ENCODE assay signal across 19 mouse cellular contexts in genomic region chr3:30992161-30992560, GRCm38 (mm10).
"Had no signal": no experiment of that assay in that cellular context is flagged by ENCODE, and none has a peak within 500 bp of the region (broad histone marks: within the 10 kb centered on the region; RNA-seq: fewer than 3 reads in every experiment).

No protein-coding gene starts in this region.

- DNase-seq: kidney, adult 2 months; kidney, postnatal 25 days; left cerebral cortex, postnatal 4 days; lung, adult 2 months; lung, postnatal 14 days; lung, postnatal 4 days; retina, postnatal 1 day; thymus, postnatal 36 days had no signal

- H3K36me3 ChIP-seq: limb, embryonic 12.5 days; limb, embryonic 15.5 days; liver, embryonic 12.5 days; liver, embryonic 15.5 days; midbrain, embryonic 10.5 days; midbrain, embryonic 15.5 days; neural tube, embryonic 13.5 days had no signal

- ATAC-seq: intestine, postnatal 0 days; liver, embryonic 12.5 days; midbrain, embryonic 15.5 days had no signal

- H3K27ac ChIP-seq: kidney, postnatal 0 days; limb, embryonic 12.5 days; limb, embryonic 15.5 days; liver, embryonic 12.5 days; liver, embryonic 15.5 days; midbrain, embryonic 10.5 days; midbrain, embryonic 15.5 days; neural tube, embryonic 13.5 days had no signal

- H3K9ac ChIP-seq: limb, embryonic 12.5 days; limb, embryonic 15.5 days; liver, embryonic 12.5 days; liver, embryonic 15.5 days; midbrain, embryonic 15.5 days; neural tube, embryonic 13.5 days had no signal

- H3K9me3 ChIP-seq: limb, embryonic 12.5 days; limb, embryonic 15.5 days; liver, embryonic 12.5 days; liver, embryonic 15.5 days; midbrain, embryonic 10.5 days; midbrain, embryonic 15.5 days; neural tube, embryonic 13.5 days had no signal

- H3K4me3 ChIP-seq: limb, embryonic 12.5 days; limb, embryonic 15.5 days; liver, embryonic 12.5 days; liver, embryonic 15.5 days; megakaryocyte, embryonic 14.5 days; midbrain, embryonic 10.5 days; midbrain, embryonic 15.5 days; myocyte; neural tube, embryonic 13.5 days had no signal

- H3K27me3 ChIP-seq: limb, embryonic 12.5 days; limb, embryonic 15.5 days; liver, embryonic 12.5 days; liver, embryonic 15.5 days; megakaryocyte, embryonic 14.5 days; midbrain, embryonic 15.5 days; neural tube, embryonic 13.5 days had no signal

- H3K4me2 ChIP-seq: limb, embryonic 12.5 days; limb, embryonic 15.5 days; liver, embryonic 12.5 days; liver, embryonic 15.5 days; midbrain, embryonic 15.5 days; neural tube, embryonic 13.5 days had no signal
